Mouse (Mus musculus) effector memory CD4-positive, alpha-beta T cell, adult 5 months (primary cell): Measurements from ENCODE around the gene Msh6. TPM values are rescaled to one million over a fixed set of nuclear protein-coding genes. Genes with fewer than 3 reads are reported as not detected.

Experiments
- polyA plus RNA-seq: library from polyadenylated mRNA; unstranded; fragments of 100-300 nt; shearing (Covaris generic); gene quantifications from one replicate; pipeline ENCODE4 v1.2.1, GENCODE M21; 2017

Msh6 gene
- polyA plus RNA-seq: 22.3 TPM

GRCm38 (mm10) chr17:87974629-87975228 is at the start of gene Msh6:
Msh6 (plus strand) TSS chr17:87975062.

Other genes with a start within 250 kb of the Msh6 start
- gene Kcnk12, start 177.1 kb upstream of the Msh6 start, polyA plus RNA-seq: not detected
- gene Rpl36-ps4, start 54.1 kb upstream of the Msh6 start, polyA plus RNA-seq: not detected
- gene Fbxo11, start 90.2 kb downstream of the Msh6 start, polyA plus RNA-seq: 17.0 TPM